Mouse (Mus musculus) cerebellum, postnatal 25 days (tissue): Measurements from ENCODE around the gene Gpr87.
A peak's percentile ranks its signal among the peaks of the same experiment; 100 is the strongest.

Source experiments
- DNase-seq, 2 experiments: peaks; one replicate each; pipeline ENCODE4 v3.0.0; 2021; ENCODE audit warnings: mixed read lengths in 2 of 2

The Gpr87 gene

GRCm38 (mm10) chr3:59194938-59195337 is at the start of gene Gpr87:
Gene Gpr87, minus strand, starts transcription at chr3:59195104.
- no peak for DNase-seq

- DNase-seq = peak; percentile 64 to 76
Measured at GRCm38 (mm10) chr3:59243384-59243783, 48.5 kb upstream of the Gpr87 start.

GRCm38 (mm10) chr3:59234878-59235277 is 40.0 kb upstream of the Gpr87 start:
- no peak for DNase-seq

GRCm38 (mm10) chr3:59230912-59231311 is 36.0 kb upstream of the Gpr87 start:
- no peak for DNase-seq

- DNase-seq = no peak
Measured at GRCm38 (mm10) chr3:59228730-59229551, 34.0 kb upstream of the Gpr87 start.

GRCm38 (mm10) chr3:59227696-59228095 is 32.8 kb upstream of the Gpr87 start:
- no peak for DNase-seq

GRCm38 (mm10) chr3:59225411-59225810 is 30.5 kb upstream of the Gpr87 start:
- no peak for DNase-seq

GRCm38 (mm10) chr3:59222303-59222702 is 27.4 kb upstream of the Gpr87 start:
- no peak for DNase-seq

- no peak for DNase-seq
Measured at GRCm38 (mm10) chr3:59219326-59219725, 24.4 kb upstream of the Gpr87 start.

- DNase-seq = no peak
Measured at GRCm38 (mm10) chr3:59217211-59217610, 22.3 kb upstream of the Gpr87 start.

GRCm38 (mm10) chr3:59212404-59212803 is 17.5 kb upstream of the Gpr87 start:
- DNase-seq = no peak

- no peak for DNase-seq
Measured at GRCm38 (mm10) chr3:59211784-59212183, 16.9 kb upstream of the Gpr87 start.

GRCm38 (mm10) chr3:59210727-59211126 is 15.8 kb upstream of the Gpr87 start, which contains the start of gene P2ry13:
Gene P2ry13, minus strand, starts transcription at chr3:59210882.
- no peak for DNase-seq

- DNase-seq = no peak
Measured at GRCm38 (mm10) chr3:59210089-59210488, 15.2 kb upstream of the Gpr87 start.

GRCm38 (mm10) chr3:59208650-59209548 is 14.0 kb upstream of the Gpr87 start:
- DNase-seq = peak; percentile 45 to 48

- no peak for DNase-seq
Measured at GRCm38 (mm10) chr3:59205941-59206340, 11.0 kb upstream of the Gpr87 start.

GRCm38 (mm10) chr3:59204719-59205503 is 10.0 kb upstream of the Gpr87 start:
- no peak for DNase-seq

- no peak for DNase-seq
Measured at GRCm38 (mm10) chr3:59203802-59204520, 9.1 kb upstream of the Gpr87 start.

GRCm38 (mm10) chr3:59197329-59197948 is 2.5 kb upstream of the Gpr87 start:
- peak in 1 of 2 experiments; percentile 58 for DNase-seq

- no peak for DNase-seq
Measured at GRCm38 (mm10) chr3:59194099-59194498, 805 bp downstream of the Gpr87 start.

- no peak for DNase-seq
Measured at GRCm38 (mm10) chr3:59191674-59192073, 3.2 kb downstream of the Gpr87 start.

- DNase-seq = no peak
Measured at GRCm38 (mm10) chr3:59187336-59187735, 7.6 kb downstream of the Gpr87 start.
